Mouse (Mus musculus): ENCODE measurements at regions not wholly inside any gene's neighbourhood (a gene's known extent, or its start where the extent isn't known, plus 50 kb on each side); places are given as distances from the start of the nearest gene placed in this dataset.

GRCm38 (mm10) chr15:86763581-86764375, 549.5 kb downstream of the Tbc1d22a start:
- no peak overlapping the region for H3K4me3 ChIP-seq (ENCODE audit: low read length)
- H3K9me3 ChIP-seq (ENCODE audit: control insufficient read depth, low read length), result no peaks in the 10 kb centered on the region
- 84% methylated on average over 10 of the region's 10 CpGs for WGBS

GRCm38 (mm10) chr15:86767623-86768022, 553.4 kb downstream of the Tbc1d22a start:
- Histone ChIP-seq H3K9me3 (ENCODE audit: control insufficient read depth, low read length) (no peaks in the 10 kb centered on the region), H3K4me2 (ENCODE audit: low read depth, low read length) (no peak overlapping the region), H3K27ac (ENCODE audit: low read length) (no peak overlapping the region), H3K4me3 (ENCODE audit: low read length) (no peak overlapping the region), H3K9ac (ENCODE audit: low read length) (no peak overlapping the region), H3K4me1 (replicated peaks; ENCODE audit: control insufficient read depth, insufficient read depth, low read length) (no peaks in the 10 kb centered on the region), H3K27me3 (ENCODE audit: control insufficient read depth, insufficient read depth, low read depth, low read length) (no peaks in the 10 kb centered on the region), H3K36me3 (ENCODE audit: control insufficient read depth, insufficient read depth, low read length) (no peaks in the 10 kb centered on the region)
- WGBS, result 64% methylated on average over 2 of the region's 2 CpGs
- ATAC-seq (ENCODE audit: low read depth), result no peak

More at GRCm38 (mm10) chr15:86763581-86764375, 549.5 kb downstream of the Tbc1d22a start:
- Histone ChIP-seq H3K4me1 (replicated peaks; ENCODE audit: control insufficient read depth, insufficient read depth, low read length) (no peaks in the 10 kb centered on the region), H3K4me2 (ENCODE audit: low read depth, low read length) (no peak overlapping the region), H3K9ac (ENCODE audit: low read length) (no peak overlapping the region), H3K36me3 (ENCODE audit: control insufficient read depth, insufficient read depth, low read length) (no peaks in the 10 kb centered on the region), H3K27ac (ENCODE audit: low read length) (no peak overlapping the region), H3K27me3 (ENCODE audit: control insufficient read depth, insufficient read depth, low read depth, low read length) (no peaks in the 10 kb centered on the region)
- ATAC-seq (ENCODE audit: low read depth), result no peak

DNA sequence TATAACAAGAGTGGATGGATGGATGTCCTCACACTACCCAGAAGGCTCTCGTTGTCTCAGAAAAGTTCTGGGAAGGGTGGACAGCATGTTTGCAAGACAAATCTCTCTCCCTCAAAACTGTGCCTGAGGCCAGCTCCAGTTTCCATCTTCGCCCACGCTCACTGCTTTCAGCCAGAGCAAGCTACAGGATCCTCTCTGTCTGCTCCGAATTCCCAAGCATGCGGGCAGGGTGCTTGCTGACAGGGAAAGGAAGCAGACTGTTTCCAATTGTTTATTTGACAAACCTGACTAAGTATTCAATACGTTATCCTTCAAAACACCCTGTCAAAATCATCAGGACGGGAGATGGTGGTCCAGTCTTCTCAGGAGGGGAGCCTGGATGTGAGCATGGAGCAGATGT, 558.8 kb downstream of the Tbc1d22a start:
- WGBS, result 27% methylated on average over 7 of the region's 7 CpGs
- H3K27ac ChIP-seq (ENCODE audit: low read length), result no peak overlapping the region
- ATAC-seq (ENCODE audit: low read depth), result peak; percentile 43; the same call in 1 of the 2 replicates
- no peak overlapping the region for H3K9ac ChIP-seq (ENCODE audit: low read length)
- H3K4me1 ChIP-seq (replicated peaks; ENCODE audit: control insufficient read depth, insufficient read depth, low read length), result no peaks in the 10 kb centered on the region
- no peak overlapping the region for H3K4me3 ChIP-seq (ENCODE audit: low read length)
- no peak overlapping the region for H3K4me2 ChIP-seq (ENCODE audit: low read depth, low read length)
- H3K9me3 ChIP-seq (ENCODE audit: control insufficient read depth, low read length), result no peaks in the 10 kb centered on the region
- no peaks in the 10 kb centered on the region for H3K36me3 ChIP-seq (ENCODE audit: control insufficient read depth, insufficient read depth, low read length)
- no peaks in the 10 kb centered on the region for H3K27me3 ChIP-seq (ENCODE audit: control insufficient read depth, insufficient read depth, low read depth, low read length)

DNA sequence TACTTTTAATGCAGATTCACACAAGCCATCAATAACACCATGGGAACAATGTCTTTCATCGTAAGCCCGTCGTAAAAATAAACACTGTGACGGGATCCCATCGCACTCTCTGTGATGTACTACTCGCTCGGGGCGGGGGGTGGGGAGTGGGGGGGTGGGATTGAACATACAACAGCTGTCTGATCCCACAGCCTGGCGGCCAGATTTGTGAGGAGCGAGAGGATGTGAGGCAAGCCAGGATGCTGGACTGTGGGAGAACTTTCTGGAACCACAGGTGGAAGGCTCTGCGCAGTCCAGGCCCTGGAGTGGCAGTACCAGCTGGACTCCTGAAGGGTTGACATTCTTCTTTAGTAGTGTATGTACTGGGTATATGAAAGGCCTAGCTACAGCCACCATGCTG, 563.7 kb downstream of the Tbc1d22a start:
- H3K27ac ChIP-seq (ENCODE audit: low read length), result no peak overlapping the region
- ATAC-seq (ENCODE audit: low read depth), result peak; percentile 88
- 38% methylated on average over 11 of the region's 11 CpGs for WGBS

DNA sequence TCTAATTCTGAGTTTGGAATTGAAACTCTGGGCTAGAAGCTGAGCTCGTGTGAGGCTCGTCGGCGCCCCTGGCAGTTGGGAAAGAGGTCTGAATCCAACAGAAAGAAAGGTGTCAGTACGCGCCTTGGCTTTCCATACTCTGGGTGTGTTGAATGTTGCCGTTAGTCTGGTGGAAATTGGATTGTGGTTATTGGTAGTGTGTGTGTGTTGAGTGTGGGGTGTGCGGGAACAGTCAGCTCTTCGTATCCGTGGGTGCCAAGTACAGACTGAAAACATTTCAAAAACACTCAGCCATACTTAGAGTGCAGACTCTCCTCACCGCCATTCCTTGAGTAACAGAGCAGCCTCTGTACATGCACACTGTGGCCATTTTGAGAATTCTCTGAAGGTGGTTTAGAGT, 566.9 kb downstream of the Tbc1d22a start:
- no peak overlapping the region for H3K4me2 ChIP-seq (ENCODE audit: low read depth, low read length)
- H3K4me3 ChIP-seq (ENCODE audit: low read length), result no peak overlapping the region
- no peaks in the 10 kb centered on the region for H3K27me3 ChIP-seq (ENCODE audit: control insufficient read depth, insufficient read depth, low read depth, low read length)
- H3K27ac ChIP-seq (ENCODE audit: low read length), result no peak overlapping the region
- no peak overlapping the region for H3K9ac ChIP-seq (ENCODE audit: low read length)
- 0 out of 2 replicates have a peak, but pooled peaks cover 2% of the 10 kb centered on the region for H3K4me1 ChIP-seq (replicated peaks; ENCODE audit: control insufficient read depth, insufficient read depth, low read length)
- H3K9me3 ChIP-seq (ENCODE audit: control insufficient read depth, low read length), result no peaks in the 10 kb centered on the region
- 78% methylated on average over 11 of the region's 11 CpGs for WGBS
- no peak for ATAC-seq (ENCODE audit: low read depth)
- H3K36me3 ChIP-seq (ENCODE audit: control insufficient read depth, insufficient read depth, low read length), result no peaks in the 10 kb centered on the region

More for the DNA sequence above, 563.7 kb downstream of the Tbc1d22a start:
- H3K4me3 ChIP-seq (ENCODE audit: low read length), result no peak overlapping the region
- 0 out of 2 replicates have a peak, but pooled peaks cover 2% of the 10 kb centered on the region for H3K4me1 ChIP-seq (replicated peaks; ENCODE audit: control insufficient read depth, insufficient read depth, low read length)
- H3K9ac ChIP-seq (ENCODE audit: low read length), result no peak overlapping the region
- H3K9me3 ChIP-seq (ENCODE audit: control insufficient read depth, low read length), result no peaks in the 10 kb centered on the region
- no peak overlapping the region for H3K4me2 ChIP-seq (ENCODE audit: low read depth, low read length)
- H3K27me3 ChIP-seq (ENCODE audit: control insufficient read depth, insufficient read depth, low read depth, low read length), result no peaks in the 10 kb centered on the region
- H3K36me3 ChIP-seq (ENCODE audit: control insufficient read depth, insufficient read depth, low read length), result no peaks in the 10 kb centered on the region

- H3K4me1 ChIP-seq (replicated peaks; ENCODE audit: control insufficient read depth, insufficient read depth, low read length), result no peaks in the 10 kb centered on the region
- ATAC-seq (ENCODE audit: low read depth), result no peak
- H3K4me2 ChIP-seq (ENCODE audit: low read depth, low read length), result no peak overlapping the region
These were observed 580.5 kb downstream of the Tbc1d22a start for GRCm38 (mm10) chr15:86794716-86795115.

DNA sequence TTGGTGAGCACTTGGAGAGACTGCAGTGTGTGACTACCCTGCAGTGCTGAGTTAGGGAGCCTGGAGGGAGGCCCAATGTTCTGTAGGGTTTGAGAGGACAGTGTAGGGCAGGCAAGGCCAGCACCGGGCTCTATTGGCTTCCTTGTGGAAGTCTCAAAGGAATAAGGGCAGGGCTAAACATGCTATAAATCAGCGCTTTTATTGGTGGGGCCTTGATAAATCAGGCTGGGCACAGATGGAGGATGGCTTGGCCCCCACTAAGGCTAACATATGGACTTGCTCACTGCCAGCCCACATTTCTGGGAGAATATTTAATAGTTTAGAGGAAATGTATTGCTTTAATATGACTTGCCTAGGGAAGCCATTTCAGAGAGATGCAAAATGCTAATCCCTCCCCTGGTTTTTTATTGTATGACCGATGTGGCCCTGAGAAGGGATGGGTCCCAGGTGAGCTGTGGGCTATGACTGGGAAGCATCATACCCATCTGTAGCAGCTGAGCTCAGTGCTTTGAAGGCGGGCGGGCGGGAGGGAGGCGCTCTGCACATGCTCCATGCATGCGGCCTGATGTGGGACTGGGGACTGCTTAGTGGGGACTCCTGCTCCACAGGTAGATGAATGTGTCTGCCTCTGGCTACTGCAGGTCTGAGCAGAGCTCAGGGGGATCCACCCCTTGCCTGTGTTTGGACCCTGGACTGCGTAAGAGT, 584.4 kb downstream of the Tbc1d22a start:
- H3K27me3 ChIP-seq (ENCODE audit: control insufficient read depth, insufficient read depth, low read depth, low read length), result no peaks in the 10 kb centered on the region
- H3K4me3 ChIP-seq (ENCODE audit: low read length), result no peak overlapping the region
- no peak overlapping the region for H3K4me2 ChIP-seq (ENCODE audit: low read depth, low read length)
- no peak overlapping the region for H3K9ac ChIP-seq (ENCODE audit: low read length)
- no peaks in the 10 kb centered on the region for H3K9me3 ChIP-seq (ENCODE audit: control insufficient read depth, low read length)
- H3K27ac ChIP-seq (ENCODE audit: low read length), result no peak overlapping the region
- no peaks in the 10 kb centered on the region for H3K4me1 ChIP-seq (replicated peaks; ENCODE audit: control insufficient read depth, insufficient read depth, low read length)
- ATAC-seq (ENCODE audit: low read depth), result no peak
- WGBS, result 83% methylated on average over 9 of the region's 9 CpGs
- no peaks in the 10 kb centered on the region for H3K36me3 ChIP-seq (ENCODE audit: control insufficient read depth, insufficient read depth, low read length)

More at GRCm38 (mm10) chr15:86794716-86795115, 580.5 kb downstream of the Tbc1d22a start:
- Histone ChIP-seq H3K9me3 (ENCODE audit: control insufficient read depth, low read length) (no peaks in the 10 kb centered on the region), H3K9ac (ENCODE audit: low read length) (no peak overlapping the region), H3K36me3 (ENCODE audit: control insufficient read depth, insufficient read depth, low read length) (no peaks in the 10 kb centered on the region), H3K4me3 (ENCODE audit: low read length) (no peak overlapping the region), H3K27me3 (ENCODE audit: control insufficient read depth, insufficient read depth, low read depth, low read length) (no peaks in the 10 kb centered on the region), H3K27ac (ENCODE audit: low read length) (no peak overlapping the region)
- 59% methylated on average over 3 of the region's 3 CpGs for WGBS

GRCm38 (mm10) chr15:86807296-86808080, 593.2 kb downstream of the Tbc1d22a start:
- no peak overlapping the region for H3K4me3 ChIP-seq (ENCODE audit: low read length)
- H3K36me3 ChIP-seq (ENCODE audit: control insufficient read depth, insufficient read depth, low read length), result no peaks in the 10 kb centered on the region
- 65% methylated on average over 13 of the region's 13 CpGs for WGBS
- no peak overlapping the region for H3K4me2 ChIP-seq (ENCODE audit: low read depth, low read length)
- no peaks in the 10 kb centered on the region for H3K9me3 ChIP-seq (ENCODE audit: control insufficient read depth, low read length)
- no peaks in the 10 kb centered on the region for H3K4me1 ChIP-seq (replicated peaks; ENCODE audit: control insufficient read depth, insufficient read depth, low read length)
- ATAC-seq (ENCODE audit: low read depth), result no peak
- H3K27me3 ChIP-seq (ENCODE audit: control insufficient read depth, insufficient read depth, low read depth, low read length), result no peaks in the 10 kb centered on the region
- no peak overlapping the region for H3K9ac ChIP-seq (ENCODE audit: low read length)
- no peak overlapping the region for H3K27ac ChIP-seq (ENCODE audit: low read length)

GRCm38 (mm10) chr15:86811821-86812220, 597.6 kb downstream of the Tbc1d22a start:
- WGBS, result 31% methylated on average over 2 of the region's 2 CpGs
- Histone ChIP-seq H3K4me2 (ENCODE audit: low read depth, low read length) (no peak overlapping the region), H3K27ac (ENCODE audit: low read length) (no peak overlapping the region), H3K36me3 (ENCODE audit: control insufficient read depth, insufficient read depth, low read length) (no peaks in the 10 kb centered on the region), H3K9me3 (ENCODE audit: control insufficient read depth, low read length) (no peaks in the 10 kb centered on the region), H3K4me3 (ENCODE audit: low read length) (no peak overlapping the region), H3K9ac (ENCODE audit: low read length) (no peak overlapping the region), H3K27me3 (ENCODE audit: control insufficient read depth, insufficient read depth, low read depth, low read length) (no peaks in the 10 kb centered on the region), H3K4me1 (replicated peaks; ENCODE audit: control insufficient read depth, insufficient read depth, low read length) (no peaks in the 10 kb centered on the region)
- ATAC-seq (ENCODE audit: low read depth), result no peak

All from lung, embryonic 16.5 days (tissue).